ENCODE assay signal across 10 mouse cellular contexts in the genomic region with DNA sequence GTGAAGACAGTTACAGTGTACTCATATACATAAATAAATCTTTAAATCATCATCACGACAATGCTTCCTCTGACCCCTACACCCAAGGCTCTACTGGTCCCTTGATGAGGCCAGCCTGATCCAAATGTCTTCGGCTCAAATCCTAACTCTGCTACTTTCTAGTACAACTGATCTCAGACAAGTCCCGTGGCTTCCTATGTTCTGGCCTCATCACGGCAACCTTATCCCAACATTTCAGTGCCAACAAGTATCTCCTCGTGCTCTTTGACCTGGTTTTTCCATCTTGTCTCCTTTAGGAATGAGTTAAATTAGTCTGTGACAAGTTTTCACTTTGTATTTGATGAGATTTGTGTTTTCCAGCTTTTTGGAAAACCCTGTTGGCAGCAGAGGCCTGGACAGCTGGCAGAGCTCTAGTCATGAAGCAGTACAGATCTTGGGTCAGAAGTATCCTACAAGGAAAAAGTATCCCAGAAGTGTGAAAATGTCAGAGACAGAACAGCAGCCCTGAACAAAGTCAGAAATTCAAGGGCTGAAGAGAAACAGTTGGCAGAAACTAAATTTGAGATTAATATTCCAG. TPM values are rescaled to one million over a fixed set of nuclear protein-coding genes. Genes with fewer than 3 reads are reported as not detected.
DNase-seq lines count a peak whose midpoint lies in the region; ATAC-seq lines count a peak whose summit lies in the region.
"Had no signal": no experiment of that assay in that cellular context is flagged by ENCODE, and none has a peak within 500 bp of the region (broad histone marks: within the 10 kb centered on the region; RNA-seq: fewer than 3 reads in every experiment).

No protein-coding gene starts in this region.

- no peaks in the 10 kb centered on the region for H3K9me3 ChIP-seq in forebrain, embryonic 10.5 days
- no peaks in the 10 kb centered on the region for H3K9me3 ChIP-seq in forebrain, embryonic 13.5 days (replicated peaks)
- no peaks in the 10 kb centered on the region for H3K9me3 ChIP-seq in megakaryocyte, embryonic 14.5 days
- H3K9me3 ChIP-seq in limb, embryonic 10.5 days (replicated peaks) = no peaks in the 10 kb centered on the region
- H3K9me3 ChIP-seq: midbrain, embryonic 13.5 days had no signal

- peaks cover 15% of the 10 kb centered on the region for H3K4me1 ChIP-seq in forebrain, embryonic 10.5 days
- H3K4me1 ChIP-seq in forebrain, embryonic 13.5 days = peaks cover 5% of the 10 kb centered on the region; the same call in 1 of the 2 replicates
- peaks cover 21% of the 10 kb centered on the region for H3K4me1 ChIP-seq in megakaryocyte, embryonic 14.5 days
- H3K4me1 ChIP-seq in limb, embryonic 10.5 days = peaks cover 12% of the 10 kb centered on the region

- H3K4me3 ChIP-seq in forebrain, embryonic 10.5 days = peak overlapping the region; percentile 36; the same call in 1 of the 2 replicates
- no peak overlapping the region for H3K4me3 ChIP-seq in forebrain, embryonic 13.5 days
- peak overlapping the region; percentile 87 for H3K4me3 ChIP-seq in megakaryocyte, embryonic 14.5 days (replicated peaks)
- no peak overlapping the region for H3K4me3 ChIP-seq in limb, embryonic 10.5 days
- H3K4me3 ChIP-seq: midbrain, embryonic 13.5 days had no signal

- peak overlapping the region; percentile 82; the same call in 1 of the 2 replicates for H3K27ac ChIP-seq in forebrain, embryonic 10.5 days
- H3K27ac ChIP-seq in forebrain, embryonic 13.5 days = no peak overlapping the region
- H3K27ac ChIP-seq in limb, embryonic 10.5 days = peak overlapping the region; percentile 74; the same call in 1 of the 2 replicates

- peaks cover 52% of the 10 kb centered on the region for H3K36me3 ChIP-seq in forebrain, embryonic 10.5 days (replicated peaks)
- H3K36me3 ChIP-seq in forebrain, embryonic 13.5 days (ENCODE audit: poor library complexity, severe bottlenecking) = 0 out of 2 replicates have a peak, but pooled peaks cover 11% of the 10 kb centered on the region
- H3K36me3 ChIP-seq in megakaryocyte, embryonic 14.5 days (replicated peaks; ENCODE audit: low read length) = peaks cover 36% of the 10 kb centered on the region
- peaks cover 56% of the 10 kb centered on the region for H3K36me3 ChIP-seq in limb, embryonic 10.5 days

- no peak overlapping the region for H3K4me2 ChIP-seq in forebrain, embryonic 13.5 days

- 90% methylated on average over 5 of the region's 5 CpGs for WGBS in forebrain, embryonic 10.5 days
- WGBS in forebrain, embryonic 13.5 days = 90% methylated on average over 5 of the region's 5 CpGs
- 93% methylated on average over 5 of the region's 5 CpGs for WGBS in limb, embryonic 10.5 days

- ATAC-seq in forebrain, embryonic 13.5 days = no peak
- ATAC-seq in megakaryocyte, adult 5-6 weeks (ENCODE audit: poor library complexity, severe bottlenecking) = no peak

- no peak overlapping the region for H3K9ac ChIP-seq in forebrain, embryonic 13.5 days
- H3K9ac ChIP-seq: midbrain, embryonic 13.5 days had no signal

- H3K27me3 ChIP-seq in forebrain, embryonic 10.5 days (ENCODE audit: poor library complexity, severe bottlenecking) = no peaks in the 10 kb centered on the region
- no peaks in the 10 kb centered on the region for H3K27me3 ChIP-seq in forebrain, embryonic 13.5 days
- no peaks in the 10 kb centered on the region for H3K27me3 ChIP-seq in megakaryocyte, embryonic 14.5 days (replicated peaks)
- no peaks in the 10 kb centered on the region for H3K27me3 ChIP-seq in limb, embryonic 10.5 days (ENCODE audit: low read depth, poor library complexity, severe bottlenecking)
- H3K27me3 ChIP-seq: midbrain, embryonic 13.5 days had no signal

- DNase-seq in forebrain, embryonic 10.5 days (ENCODE audit: extremely low spot score, low spot score) = no peak
- DNase-seq in limb, embryonic 10.5 days (ENCODE audit: low spot score) = no peak
- no peak for DNase-seq in testis, postnatal 10 days (ENCODE audit: low spot score)
- DNase-seq in thymus, postnatal 25 days = no peak
- no peak for DNase-seq in urinary bladder, postnatal 25 days (ENCODE audit: low spot score)
- DNase-seq: cerebellum, adult 18-20 months had no signal

RNA-seq across cellular contexts. Expression of a gene that starts 31.2 kb away (rescaled TPM):
- polyA plus RNA-seq in forebrain, embryonic 10.5 days (2016; fragmentation: Nextera tagmentation; extraction: Ambion mirVana) = 26.6 and 28.6 TPM in 2 replicates
- 12.6 and 12.9 TPM in 2 replicates for polyA plus RNA-seq in forebrain, embryonic 13.5 days (2015; fragmentation: Nextera tagmentation; extraction: Ambion mirVana)
- 1.6 and 7.6 TPM in 2 replicates for polyA plus RNA-seq in megakaryocyte, embryonic 14.5 days (2012; ENCODE audit: insufficient read depth, low replicate concordance)
- 2.9 and 4.0 TPM in 2 replicates for total RNA-seq in megakaryocyte, adult 5-6 weeks (2015)
- total RNA-seq in megakaryocyte, adult 5-6 weeks (2017) = 1.5 and 5.4 TPM in 2 replicates
- polyA plus RNA-seq in limb, embryonic 10.5 days (2016; fragmentation: Nextera tagmentation; extraction: Ambion mirVana) = 26.4 and 32.5 TPM in 2 replicates

RNA-seq across cellular contexts. Expression of a gene that starts 45.4 kb away (rescaled TPM):
- polyA plus RNA-seq in forebrain, embryonic 10.5 days (2016; fragmentation: Nextera tagmentation; extraction: Ambion mirVana) = 1.5 and 2.3 TPM in 2 replicates
- polyA plus RNA-seq in forebrain, embryonic 13.5 days (2015; fragmentation: Nextera tagmentation; extraction: Ambion mirVana) = 0.48 and 1.3 TPM in 2 replicates
- 1.8 TPM in 1 of 2 replicates, not detected in the other for polyA plus RNA-seq in megakaryocyte, embryonic 14.5 days (2012; ENCODE audit: insufficient read depth, low replicate concordance)
- total RNA-seq in megakaryocyte, adult 5-6 weeks (2015) = 0.71 TPM in 1 of 2 replicates, not detected in the other
- not detected in 2 replicates for total RNA-seq in megakaryocyte, adult 5-6 weeks (2017)
- 1.7 and 1.9 TPM in 2 replicates for polyA plus RNA-seq in limb, embryonic 10.5 days (2016; fragmentation: Nextera tagmentation; extraction: Ambion mirVana)

RNA-seq across cellular contexts. Expression of a gene that starts 57.5 kb away (rescaled TPM):
- polyA plus RNA-seq in forebrain, embryonic 10.5 days (2016; fragmentation: Nextera tagmentation; extraction: Ambion mirVana) = 13.5 and 15.2 TPM in 2 replicates
- polyA plus RNA-seq in forebrain, embryonic 13.5 days (2015; fragmentation: Nextera tagmentation; extraction: Ambion mirVana) = 11.6 and 12.6 TPM in 2 replicates
- polyA plus RNA-seq in megakaryocyte, embryonic 14.5 days (2012; ENCODE audit: insufficient read depth, low replicate concordance) = 6.9 and 16.7 TPM in 2 replicates
- 51.3 and 53.5 TPM in 2 replicates for total RNA-seq in megakaryocyte, adult 5-6 weeks (2015)
- total RNA-seq in megakaryocyte, adult 5-6 weeks (2017) = 21.3 and 27.4 TPM in 2 replicates
- 12.3 and 14.4 TPM in 2 replicates for polyA plus RNA-seq in limb, embryonic 10.5 days (2016; fragmentation: Nextera tagmentation; extraction: Ambion mirVana)

Comparison
In these comparisons a context has a peak if more than half of its experiments do, and no peak if none do; other contexts are left out.
1. H3K4me3 ChIP-seq: peak in forebrain, embryonic 10.5 days (single experiment) and megakaryocyte, embryonic 14.5 days (single experiment); none in forebrain, embryonic 13.5 days (single experiment) and limb, embryonic 10.5 days (single experiment).